Mouse (Mus musculus) C2C12 (cell line): ENCODE measurements around the gene Serpina5. TPM values are rescaled to one million over a fixed set of nuclear protein-coding genes. Genes with fewer than 3 reads are reported as not detected.

Experiments used
- H3K27me3 ChIP-seq: one replicate; pipeline ENCODE4 v1.6.1; 2011; ENCODE audit not compliant: control insufficient read depth, insufficient read depth, insufficient read length
- H3K36me3 ChIP-seq: one replicate; pipeline ENCODE4 v1.6.1; 2011; ENCODE audit not compliant: control insufficient read depth, insufficient read depth
- H3K4me3 ChIP-seq: one replicate; pipeline ENCODE4 v1.5.1; 2011; ENCODE audit warnings: mild to moderate bottlenecking, control low read depth; ENCODE audit not compliant: poor library complexity, insufficient read depth, severe bottlenecking
- H3K79me2 ChIP-seq: one replicate; pipeline ENCODE4 v1.6.1; 2011; ENCODE audit not compliant: control insufficient read depth, insufficient read depth
- H3K79me3 ChIP-seq: one replicate; pipeline ENCODE4 v1.6.1; 2011; ENCODE audit warnings: low read depth, control low read depth
- H3ac ChIP-seq: one replicate; pipeline ENCODE3; 2011; ENCODE audit warnings: low read depth; ENCODE audit not compliant: control insufficient read depth, insufficient read length
- CEBPB ChIP-seq: IDR thresholded peaks from one replicate; pipeline ENCODE4 v1.6.1; 2011; ENCODE audit warnings: low read depth, mild to moderate bottlenecking, control low read depth, moderate library complexity
- CTCF ChIP-seq: IDR thresholded peaks from one replicate; pipeline ENCODE4 v1.5.1; 2011; ENCODE audit not compliant: control insufficient read depth, insufficient read depth, insufficient read length
- FOSL1 ChIP-seq: IDR thresholded peaks from one replicate; pipeline ENCODE4 v1.8.0; 2011; ENCODE audit warnings: mild to moderate bottlenecking, low read length; ENCODE audit not compliant: poor library complexity, insufficient read depth, severe bottlenecking
- MAX ChIP-seq: IDR thresholded peaks from one replicate; pipeline ENCODE4 v1.6.1; 2011; ENCODE audit warnings: mild to moderate bottlenecking, control low read depth
- MYOD1 ChIP-seq: IDR thresholded peaks from one replicate; pipeline ENCODE4 v1.6.1; 2011; ENCODE audit warnings: low read depth; ENCODE audit not compliant: control insufficient read depth, insufficient read length
- MYOG ChIP-seq: IDR thresholded peaks from one replicate; pipeline ENCODE4 v1.6.1; 2011; ENCODE audit not compliant: control insufficient read depth, insufficient read length; ENCODE audit errors: extremely low read depth
- USF1 ChIP-seq: IDR thresholded peaks from one replicate; pipeline ENCODE4 v1.6.1; 2011; ENCODE audit warnings: low read depth, mild to moderate bottlenecking, control low read depth, moderate library complexity
- polyA plus RNA-seq: library from polyadenylated mRNA; unstranded; fragments of >200 nt; fragmentation: generic; extraction: Trizol; gene quantifications from one replicate; pipeline ENCODE4 v1.2.1, GENCODE M21; 2012; ENCODE audit warnings: missing spikeins

Serpina5 gene
- polyA plus RNA-seq, 1 experiment = not detected

DNA sequence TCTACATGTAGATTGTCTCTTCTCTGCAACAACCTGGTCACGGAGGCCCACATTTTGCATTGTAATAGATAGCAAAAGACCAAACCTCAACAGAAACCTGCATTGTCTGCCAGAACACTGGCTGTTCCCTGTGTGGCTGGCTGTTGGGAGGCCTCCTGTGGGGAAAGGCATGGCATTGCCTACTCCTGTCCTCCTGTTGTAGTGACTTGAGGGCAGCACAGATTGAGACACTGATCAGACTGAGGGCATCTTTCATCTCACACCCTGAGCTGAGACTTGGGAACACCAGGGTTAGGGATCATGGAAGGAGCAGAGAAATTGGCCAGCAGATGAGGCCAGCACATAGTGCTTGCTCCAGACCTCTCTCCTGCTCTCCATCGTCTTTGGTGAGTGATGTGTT is 37.3 kb downstream of the Serpina5 start:
- Histone ChIP-seq H3K79me3 (no peaks in the 10 kb centered on the region), H3K27me3 (no peaks in the 10 kb centered on the region)
- no peak for TF ChIP-seq MYOG
- no peak for TF ChIP-seq FOSL1
- TF ChIP-seq CEBPB = no peak
- no peak for TF ChIP-seq CTCF
- no peak for TF ChIP-seq MAX
- no peak for TF ChIP-seq MYOD1
- TF ChIP-seq USF1 = no peak

DNA sequence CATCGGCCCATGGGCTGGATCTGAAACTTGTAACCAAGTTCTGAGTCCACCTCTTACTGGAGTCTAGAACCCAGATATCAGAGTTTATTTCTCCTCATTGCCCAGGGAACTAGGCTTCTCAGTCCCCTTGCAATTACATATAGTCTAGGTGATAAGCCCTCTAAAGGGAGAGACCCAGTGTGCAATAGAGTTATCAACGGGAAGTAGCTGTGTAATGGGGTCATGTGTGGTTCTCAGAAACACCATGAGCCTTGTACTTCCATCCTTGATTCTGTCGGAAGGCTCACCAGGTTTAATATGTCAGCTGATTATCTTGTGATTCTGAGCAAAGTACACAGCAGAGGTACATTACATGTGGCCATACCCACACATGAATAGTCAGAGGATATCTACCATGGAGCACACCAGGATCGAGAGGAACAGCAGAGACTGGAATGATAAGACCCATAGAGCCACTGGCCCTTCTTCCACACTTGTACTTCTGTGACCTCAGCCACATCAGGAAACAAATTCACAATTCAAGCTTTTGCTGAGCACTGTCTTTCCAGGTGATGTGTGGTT is 39.7 kb downstream of the Serpina5 start:
- Histone ChIP-seq H3K79me2 (no peaks in the 10 kb centered on the region), H3K79me3 (no peaks in the 10 kb centered on the region), H3ac (no peak overlapping the region), H3K27me3 (no peaks in the 10 kb centered on the region), H3K4me3 (no peak overlapping the region), H3K36me3 (no peaks in the 10 kb centered on the region)
- TF ChIP-seq MYOG = no peak
- TF ChIP-seq USF1 = no peak
- TF ChIP-seq MAX = no peak
- no peak for TF ChIP-seq MYOD1
- TF ChIP-seq CTCF = no peak
- TF ChIP-seq FOSL1 = no peak
- no peak for TF ChIP-seq CEBPB

More for the DNA sequence above, 37.3 kb downstream of the Serpina5 start:
- Histone ChIP-seq H3K36me3 (no peaks in the 10 kb centered on the region), H3K4me3 (no peak overlapping the region), H3ac (no peak overlapping the region), H3K79me2 (no peaks in the 10 kb centered on the region)

DNA sequence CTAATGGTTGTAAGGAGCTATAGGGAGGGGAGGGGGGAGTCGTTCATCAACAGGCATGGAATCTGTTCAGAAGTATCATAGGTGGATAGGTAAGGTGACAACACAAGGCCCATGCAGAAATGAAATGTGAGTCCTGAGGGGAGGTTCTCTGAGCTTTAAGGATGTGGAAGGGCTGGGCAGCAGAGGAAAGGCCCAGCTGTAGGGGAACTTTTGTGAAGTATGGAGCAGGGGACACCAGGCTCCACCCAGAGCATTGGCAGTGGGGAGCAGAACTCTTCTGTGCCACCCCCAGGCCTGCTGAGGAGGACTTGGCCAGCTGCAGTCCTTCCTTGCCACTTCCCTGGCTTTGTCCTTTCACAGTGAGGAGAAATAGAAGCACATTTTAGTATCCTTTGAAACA is 40.6 kb downstream of the Serpina5 start:
- TF ChIP-seq CEBPB = no peak
- TF ChIP-seq CTCF = no peak
- no peak for TF ChIP-seq MYOD1
- TF ChIP-seq FOSL1 = no peak
- no peaks in the 10 kb centered on the region for H3K79me3 ChIP-seq
- H3ac ChIP-seq = no peak overlapping the region
- H3K4me3 ChIP-seq = no peak overlapping the region
- H3K79me2 ChIP-seq = no peaks in the 10 kb centered on the region
- H3K27me3 ChIP-seq = no peaks in the 10 kb centered on the region
- no peaks in the 10 kb centered on the region for H3K36me3 ChIP-seq

DNA sequence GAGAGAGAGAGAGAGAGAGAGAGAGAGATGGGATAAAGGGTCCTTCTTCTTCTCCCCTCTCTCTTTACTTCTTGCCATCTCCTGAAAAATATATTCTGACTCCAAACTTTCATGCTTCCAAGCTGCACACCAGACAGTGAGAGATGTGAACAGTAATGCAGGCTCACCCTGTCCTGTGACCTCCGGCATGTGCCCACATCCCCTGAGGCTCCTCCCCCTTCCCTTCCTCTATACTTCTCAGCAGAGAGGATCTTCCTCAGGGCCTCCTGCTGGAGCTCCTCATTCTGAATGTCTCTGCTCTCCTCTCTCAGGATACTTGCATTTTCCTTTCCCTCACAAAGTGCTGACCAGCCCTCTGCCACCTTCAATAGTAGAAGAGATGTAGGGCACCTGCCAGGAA is 41.5 kb downstream of the Serpina5 start:
- no peak for TF ChIP-seq MAX
- TF ChIP-seq CTCF = no peak
- no peak for TF ChIP-seq FOSL1
- TF ChIP-seq CEBPB = no peak
- no peak for TF ChIP-seq USF1
- no peak for TF ChIP-seq MYOG
- TF ChIP-seq MYOD1 = no peak
- H3K79me3 ChIP-seq = no peaks in the 10 kb centered on the region
- no peak overlapping the region for H3K4me3 ChIP-seq
- H3K79me2 ChIP-seq = no peaks in the 10 kb centered on the region
- H3ac ChIP-seq = no peak overlapping the region
- no peaks in the 10 kb centered on the region for H3K27me3 ChIP-seq
- no peaks in the 10 kb centered on the region for H3K36me3 ChIP-seq

DNA sequence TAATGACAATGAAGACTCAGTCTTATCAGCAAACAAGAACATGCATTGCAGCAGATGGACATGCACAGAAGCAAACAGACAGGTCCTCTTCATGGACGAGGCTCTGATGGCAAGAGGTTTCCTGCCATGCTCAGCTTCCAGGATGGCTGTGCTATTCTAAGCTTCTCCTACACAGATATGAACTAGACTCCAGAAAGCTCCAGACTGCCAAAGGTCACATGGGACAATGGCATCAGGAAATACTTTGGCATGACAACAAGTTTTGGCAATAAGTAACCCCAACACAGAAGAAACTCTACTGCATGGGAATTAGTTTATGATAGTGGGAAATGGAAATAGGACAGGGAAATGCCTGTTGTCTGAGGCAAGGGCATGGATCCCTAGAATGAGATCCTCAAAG is 42.4 kb downstream of the Serpina5 start:
- no peaks in the 10 kb centered on the region for H3K27me3 ChIP-seq
- no peaks in the 10 kb centered on the region for H3K36me3 ChIP-seq
- H3K4me3 ChIP-seq = no peak overlapping the region
- no peak overlapping the region for H3ac ChIP-seq
- TF ChIP-seq CEBPB (no peak), CTCF (no peak), MAX (no peak), MYOG (no peak), USF1 (no peak), FOSL1 (no peak), MYOD1 (no peak)
- H3K79me3 ChIP-seq = no peaks in the 10 kb centered on the region
- H3K79me2 ChIP-seq = no peaks in the 10 kb centered on the region

DNA sequence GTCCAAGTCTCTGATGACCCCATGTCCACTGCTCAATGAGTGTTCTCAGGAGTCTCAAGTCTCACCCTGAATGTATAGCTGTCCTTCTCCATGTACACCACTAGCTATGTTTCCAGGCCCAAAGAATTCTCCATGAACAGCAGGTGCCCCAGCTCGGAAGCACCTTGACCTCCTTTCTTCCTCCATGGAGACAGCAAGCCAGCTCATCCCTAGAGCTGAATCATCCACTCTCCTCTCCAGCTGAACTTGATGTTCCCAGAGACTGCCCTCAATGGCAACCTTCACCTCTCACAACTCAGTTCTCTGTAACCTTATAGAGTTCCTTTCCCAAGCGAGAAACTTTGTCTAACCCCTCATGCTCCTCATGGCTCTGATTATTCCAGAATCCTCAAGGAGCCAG is 44.7 kb downstream of the Serpina5 start:
- Histone ChIP-seq H3K4me3 (no peak overlapping the region), H3K27me3 (no peaks in the 10 kb centered on the region), H3K36me3 (no peaks in the 10 kb centered on the region), H3K79me3 (no peaks in the 10 kb centered on the region), H3K79me2 (no peaks in the 10 kb centered on the region), H3ac (no peak overlapping the region)
- TF ChIP-seq MYOG = no peak
- TF ChIP-seq FOSL1 = no peak
- no peak for TF ChIP-seq CEBPB
- no peak for TF ChIP-seq MYOD1
- no peak for TF ChIP-seq MAX
- no peak for TF ChIP-seq CTCF
- TF ChIP-seq USF1 = no peak
